Mouse (Mus musculus) gastrocnemius, postnatal 14 days (tissue): Measurements from ENCODE around the gene Acaca. TPM values are rescaled to one million over a fixed set of nuclear protein-coding genes. Genes with fewer than 3 reads are reported as not detected.
A peak's percentile ranks its signal among the peaks of the same experiment; 100 is the strongest.

Source experiments
- DNase-seq: peaks from one replicate; pipeline ENCODE4 v3.0.0; 2021; ENCODE audit warnings: mixed read lengths
- intact Hi-C: fragments of 180-260 bp; cut with DNase I; formaldehyde crosslinking; loops from one replicate; pipeline ENCODE4 v1.15.1; 2025; ENCODE audit warnings: low total_unique reads
- long read RNA-seq, 2 experiments: library from polyadenylated mRNA; stranded (forward); transcript quantifications; one replicate each; pipeline ENCODE4 v2.0.0; 2021
- total RNA-seq, 2 experiments: library from RNA; stranded (reverse); gene quantifications; 2 replicates each; pipeline ENCODE4 v1.2.3; 2021

Acaca gene
- total RNA-seq: 10 to 100 TPM in 1 of 2 experiments, 1 to 10 TPM in 1; 8.9 to 12.2 TPM
- long read RNA-seq, experiment 1, partial matches to known transcripts: 1 of 2 reads
- long read RNA-seq, experiment 1, other reads (novel, unspliced or antisense): 1 of 2 reads
- long read RNA-seq, experiment 2, partial matches to known transcripts: 0 of 4 reads
- long read RNA-seq, experiment 2, other reads (novel, unspliced or antisense): 4 of 4 reads

DNA sequence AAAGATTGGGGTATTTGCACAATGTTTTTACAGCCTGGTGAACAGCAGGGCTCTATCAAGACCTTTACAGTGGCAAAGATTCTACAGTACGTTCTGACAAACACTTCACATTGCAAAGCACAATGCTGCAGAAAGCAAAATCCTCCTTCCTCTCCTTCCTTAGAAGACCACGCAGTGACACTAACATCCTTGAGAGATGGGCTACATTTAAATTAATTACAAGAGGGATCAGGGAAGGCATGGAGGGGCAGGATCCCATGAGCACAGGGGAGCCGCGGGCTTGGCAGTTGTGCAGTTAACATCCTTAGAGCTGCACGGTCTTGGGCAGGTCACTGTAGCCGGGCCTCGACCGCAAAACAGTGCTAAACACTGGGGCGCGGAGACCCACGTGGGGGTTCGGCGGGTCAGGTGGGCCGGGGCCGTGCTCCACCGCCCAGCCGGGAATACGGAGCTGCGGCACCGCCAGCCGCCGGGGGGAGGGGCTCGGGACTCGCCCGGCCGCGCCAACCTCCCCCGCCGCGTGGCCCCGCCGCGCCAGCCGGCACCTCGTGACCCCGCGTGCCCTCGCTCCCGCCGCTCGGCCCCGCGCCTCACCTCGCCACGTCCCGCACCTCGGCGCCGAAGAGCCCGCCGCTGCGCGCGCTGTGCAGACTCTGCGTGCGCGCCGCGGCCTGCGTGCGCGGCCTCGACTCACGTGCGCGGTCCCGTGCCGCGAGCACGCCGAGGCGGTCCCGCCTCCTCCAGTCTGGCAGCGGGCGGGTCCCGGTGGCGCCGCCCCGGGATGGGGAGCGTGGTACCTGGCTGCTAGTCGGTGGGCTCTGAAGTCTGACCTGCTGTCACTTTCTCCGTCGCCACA lies at the start of gene Acaca, which contains the start of gene Tada2a:
Acaca (plus strand) TSS at position 730 of the 856 bp plus-strand sequence.
Tada2a (minus strand) TSS at position 658 of the 856 bp plus-strand sequence.
- intact Hi-C loops: no loop called here

DNA sequence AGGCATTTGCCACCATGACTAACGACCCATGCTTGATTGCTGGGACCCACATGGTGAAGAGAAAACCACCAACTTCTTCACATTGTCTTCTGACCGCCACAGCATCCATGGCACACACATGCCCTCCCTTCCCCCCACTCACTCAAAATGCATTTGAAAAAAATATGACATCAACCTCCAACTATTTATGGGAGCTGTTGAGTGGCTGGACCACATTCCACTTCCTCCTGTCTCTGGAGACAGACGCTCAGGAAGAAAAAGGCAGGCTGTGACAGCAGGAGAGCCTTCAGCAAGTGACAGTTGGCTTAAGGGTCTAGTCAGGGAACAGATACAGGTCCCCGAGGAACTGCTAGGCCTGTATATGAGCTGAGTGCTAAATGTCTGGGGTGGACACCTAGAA lies 49.6 kb upstream of the Acaca start:
- intact Hi-C loops: no loop called here
- no peak for DNase-seq

More for the DNA sequence above, at the start of gene Acaca, which contains the start of gene Tada2a:
- DNase-seq: peak; percentile 74

DNA sequence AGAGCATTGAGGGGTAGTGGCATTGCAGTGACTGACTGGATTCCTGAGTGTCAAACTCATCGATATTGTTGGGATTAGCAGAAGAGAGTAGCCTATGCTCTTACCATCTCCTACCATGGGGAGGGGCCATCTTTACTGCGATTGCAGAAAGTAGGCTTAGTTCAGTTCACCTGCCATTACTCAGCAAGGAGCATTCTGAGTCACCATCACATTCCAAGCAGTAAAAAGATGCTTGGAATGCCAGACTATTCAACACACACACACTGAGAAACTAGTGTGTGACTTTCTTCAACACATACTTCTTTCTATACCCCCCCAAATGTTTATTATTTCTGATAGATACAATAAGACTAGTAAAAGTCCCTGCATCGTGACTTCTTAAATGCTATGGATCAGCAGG lies 49.1 kb upstream of the Acaca start:
- intact Hi-C loops: no loop called here
- no peak for DNase-seq

DNA sequence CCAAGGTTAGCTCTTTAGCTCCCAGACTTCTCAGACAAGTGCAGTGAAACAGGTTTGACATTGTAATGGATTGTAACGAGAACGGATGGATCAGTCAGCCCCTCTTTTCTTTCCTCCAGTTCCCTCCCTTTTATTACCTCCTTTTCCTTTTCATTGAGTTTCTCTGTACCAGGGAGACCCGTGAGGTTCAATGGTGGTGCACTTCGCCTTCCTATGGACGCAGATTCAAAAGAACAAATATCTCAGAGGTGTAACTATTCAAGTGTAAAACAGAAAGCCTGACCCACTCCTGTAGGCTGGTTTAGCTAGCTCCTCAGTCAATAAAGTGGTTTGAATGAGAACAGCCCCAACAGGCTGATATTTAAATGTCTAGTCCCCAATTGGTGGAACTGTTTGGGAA lies 47.6 kb upstream of the Acaca start:
- DNase-seq: no peak
- intact Hi-C loops: no loop called here

DNA sequence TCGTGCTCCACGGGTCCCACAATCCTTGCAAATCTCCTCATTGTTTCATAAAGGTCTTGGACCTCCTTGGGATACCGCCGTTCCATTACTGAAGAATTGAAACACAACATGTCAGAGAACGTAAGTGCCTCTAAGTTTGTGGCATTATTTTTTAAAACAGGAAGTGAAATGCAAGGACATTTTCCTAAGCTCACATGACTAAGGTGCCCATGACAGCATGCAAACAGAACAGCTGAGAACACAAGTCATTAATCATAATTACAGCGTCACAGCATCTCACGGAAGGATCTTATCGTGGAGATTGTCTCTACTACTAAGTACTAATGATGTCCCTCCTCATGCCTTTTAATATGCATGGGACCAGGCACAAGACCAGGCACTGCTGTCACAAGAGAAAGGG lies 38.9 kb upstream of the Acaca start:
- intact Hi-C loops: no loop called here

DNA sequence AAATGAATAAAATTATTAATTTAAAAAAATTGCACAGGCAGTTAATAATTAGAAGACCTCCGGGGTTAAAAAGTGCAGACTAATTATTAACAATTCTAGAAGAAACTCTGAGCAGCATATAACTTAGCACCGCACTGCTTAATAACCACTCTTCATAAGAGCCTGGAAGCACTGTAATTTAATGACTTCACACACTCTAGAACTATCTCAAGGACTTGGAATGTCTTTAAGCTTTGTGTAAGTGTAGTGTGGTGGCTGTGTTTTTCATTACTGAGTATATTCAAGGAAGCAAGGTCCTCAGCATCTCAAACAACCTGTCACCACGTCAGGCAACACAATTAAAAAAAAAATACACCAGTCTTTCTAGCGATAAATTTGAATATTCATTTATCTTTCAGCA lies 34.4 kb upstream of the Acaca start:
- no peak for DNase-seq
- intact Hi-C loops: no loop called here

More for the DNA sequence above, 38.9 kb upstream of the Acaca start:
- DNase-seq: no peak

DNA sequence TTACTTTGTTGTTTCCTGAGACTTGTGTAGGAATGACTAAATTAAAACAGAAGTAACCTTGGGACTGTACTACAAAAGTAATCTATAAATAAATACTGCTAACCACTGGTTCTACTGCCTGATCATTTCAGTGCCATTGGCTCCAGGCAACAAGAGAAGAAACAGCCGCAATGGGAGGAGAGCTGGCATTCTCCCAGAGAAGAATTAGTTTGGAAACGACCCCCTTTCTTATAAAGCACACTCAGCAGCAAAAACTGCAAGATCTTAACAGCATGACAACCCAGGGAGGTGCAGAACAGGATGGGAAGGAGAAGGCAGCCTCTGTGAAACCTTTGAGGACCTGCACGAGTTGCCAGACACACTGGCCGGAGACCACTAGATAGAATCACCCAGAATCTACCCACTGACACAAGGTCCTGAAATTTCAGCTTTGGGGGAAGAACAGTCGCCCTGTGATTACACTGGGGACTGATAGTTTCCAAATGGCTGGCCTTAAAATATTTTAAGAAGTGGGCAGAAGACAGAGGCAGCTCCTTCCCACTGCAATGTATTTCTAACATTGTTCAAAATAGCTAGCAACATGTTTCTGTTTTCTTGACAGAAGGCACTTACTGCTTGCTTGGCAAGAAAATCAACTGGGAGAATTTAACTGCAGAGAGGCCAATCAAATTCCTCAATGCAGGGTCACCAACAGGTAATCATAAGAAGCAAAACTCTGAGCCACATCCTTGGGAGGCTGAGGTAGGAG lies 32.0 kb upstream of the Acaca start:
- DNase-seq: no peak
- intact Hi-C loops: no loop called here

DNA sequence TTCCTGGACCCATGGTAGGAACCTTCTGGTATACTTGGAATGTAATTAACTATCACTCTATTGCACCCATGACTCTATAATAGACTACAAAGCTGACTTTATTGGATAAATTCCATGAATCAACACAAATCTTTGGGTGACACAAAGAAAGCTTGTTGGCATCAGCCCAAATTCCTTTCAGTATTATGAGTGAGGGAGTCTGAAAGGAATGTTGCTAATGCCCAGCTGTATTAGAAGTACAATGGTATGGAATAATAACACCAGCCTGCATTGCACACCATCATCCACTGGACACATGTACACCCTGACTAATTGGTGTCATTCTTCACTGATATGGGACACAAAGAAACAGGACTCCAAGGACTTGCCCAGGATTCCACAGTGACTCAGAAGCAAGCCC lies 28.3 kb upstream of the Acaca start:
- no peak for DNase-seq
- intact Hi-C loops: no loop called here

DNA sequence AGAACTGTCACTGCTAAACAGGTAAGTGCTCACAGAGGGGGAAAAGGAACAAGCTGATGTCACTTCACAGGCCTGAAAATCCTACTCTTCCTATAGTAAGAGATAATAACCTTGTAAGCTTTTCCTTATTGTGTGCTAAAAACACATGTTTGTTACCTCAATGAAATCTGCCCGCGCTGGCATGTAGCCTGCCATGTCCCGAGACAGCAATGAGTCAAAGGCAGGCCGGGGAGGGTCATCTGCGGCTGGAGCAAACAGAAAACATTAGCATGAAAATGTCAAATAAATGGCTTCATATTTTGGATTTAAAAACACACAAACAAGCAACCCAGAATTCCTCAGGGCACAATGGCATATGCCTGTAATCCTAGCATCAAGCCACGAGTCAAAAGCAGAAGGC lies 25.4 kb upstream of the Acaca start:
- intact Hi-C loops: no loop called here
- DNase-seq: no peak

DNA sequence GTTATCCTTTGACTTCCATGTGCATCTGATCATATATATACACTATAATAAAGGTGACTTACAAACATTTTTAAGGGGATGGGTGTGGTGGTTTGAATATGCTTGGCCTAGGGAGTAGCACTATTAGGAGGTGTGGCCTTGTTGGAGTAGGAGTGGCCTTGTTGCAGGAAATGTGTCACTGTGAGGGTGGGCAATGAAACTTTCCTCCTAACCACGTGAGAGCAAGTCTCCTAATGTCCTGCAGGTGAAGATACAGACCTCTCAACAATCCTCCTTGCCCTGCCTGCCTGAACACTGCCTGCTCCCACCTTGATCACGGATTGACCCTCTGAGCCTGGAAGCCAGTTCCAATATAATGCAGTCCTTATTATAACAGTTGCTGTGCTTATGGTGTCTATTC lies 22.3 kb upstream of the Acaca start:
- intact Hi-C loops: no loop called here
- no peak for DNase-seq

DNA sequence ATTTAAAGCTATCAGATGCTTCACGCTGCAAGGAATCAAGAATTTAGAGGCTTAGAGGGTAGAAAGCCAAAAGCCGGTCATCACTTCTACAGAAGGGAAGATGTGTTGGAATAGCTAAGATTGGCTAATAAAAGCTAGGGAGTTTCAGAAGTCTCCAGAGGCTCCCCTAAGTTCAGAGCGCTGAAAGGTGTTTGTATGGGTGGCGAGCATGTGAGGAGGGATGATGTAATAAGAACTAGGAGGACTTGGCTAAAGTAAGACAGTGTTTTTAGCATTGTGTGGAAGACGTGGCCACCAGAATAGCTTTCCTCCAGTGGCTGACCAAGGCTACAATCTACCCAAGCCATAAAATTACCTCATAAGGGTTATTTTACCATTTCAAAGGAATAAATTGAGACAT lies 15.8 kb upstream of the Acaca start:
- DNase-seq: no peak
- intact Hi-C loops: no loop called here

DNA sequence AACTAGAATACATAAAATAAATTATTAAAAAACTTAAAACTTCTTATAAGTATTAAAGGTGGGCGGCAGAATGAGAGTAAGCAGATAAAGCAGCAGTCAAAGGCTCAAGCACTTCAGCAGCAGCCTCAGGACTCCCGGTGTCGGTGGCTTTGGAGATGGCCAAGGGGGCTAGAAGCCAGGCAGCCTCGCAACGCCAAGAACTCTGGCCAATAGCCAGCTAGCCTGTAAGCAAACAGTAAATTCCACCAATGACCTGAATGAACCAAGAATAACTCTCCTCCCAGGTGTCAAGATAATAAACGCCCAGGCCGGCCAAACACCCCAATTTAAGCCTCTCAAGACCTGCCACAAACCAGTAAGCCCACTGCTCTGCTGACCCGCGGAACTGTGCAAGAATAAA lies 13.8 kb upstream of the Acaca start:
- DNase-seq: peak; percentile 27
- intact Hi-C loops: no loop called here

DNA sequence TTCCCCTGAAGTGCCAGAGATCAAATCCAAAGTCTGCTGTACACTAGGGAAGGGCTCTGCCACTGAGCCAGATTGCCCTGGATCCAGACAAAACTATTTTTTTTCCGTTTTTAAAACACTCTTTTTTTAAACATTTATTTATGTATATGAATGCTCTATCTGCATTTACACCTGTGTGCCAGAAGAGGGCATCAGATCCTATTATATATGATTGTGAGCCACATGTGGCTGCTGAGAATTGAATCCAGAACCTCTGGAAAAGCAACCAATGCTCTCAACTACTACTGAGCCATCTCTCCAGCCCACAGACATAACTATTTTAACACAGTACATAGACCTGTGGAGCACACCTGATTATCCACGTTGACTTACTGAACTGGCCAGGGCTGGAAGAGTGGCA lies 13.3 kb upstream of the Acaca start:
- DNase-seq: no peak
- intact Hi-C loops: no loop called here

DNA sequence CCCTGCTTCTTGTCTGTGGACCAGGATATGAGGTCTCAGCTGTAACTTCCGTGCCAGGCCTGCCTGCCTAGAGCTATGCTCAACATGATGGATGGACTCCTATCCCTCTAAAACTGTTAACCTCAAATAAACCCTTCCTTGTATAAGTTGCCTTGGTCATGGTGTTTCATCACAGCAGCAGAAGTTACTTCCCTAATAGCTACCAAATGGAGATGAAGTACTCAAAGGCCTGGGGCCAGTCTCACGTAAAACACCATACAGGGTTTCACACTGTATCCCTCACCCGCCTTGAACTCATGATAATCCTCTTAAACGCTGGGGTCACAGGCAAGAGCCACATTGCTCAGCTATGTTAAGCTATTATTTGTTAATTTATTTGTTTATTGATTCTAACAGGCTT lies 12.0 kb upstream of the Acaca start:
- no peak for DNase-seq

DNA sequence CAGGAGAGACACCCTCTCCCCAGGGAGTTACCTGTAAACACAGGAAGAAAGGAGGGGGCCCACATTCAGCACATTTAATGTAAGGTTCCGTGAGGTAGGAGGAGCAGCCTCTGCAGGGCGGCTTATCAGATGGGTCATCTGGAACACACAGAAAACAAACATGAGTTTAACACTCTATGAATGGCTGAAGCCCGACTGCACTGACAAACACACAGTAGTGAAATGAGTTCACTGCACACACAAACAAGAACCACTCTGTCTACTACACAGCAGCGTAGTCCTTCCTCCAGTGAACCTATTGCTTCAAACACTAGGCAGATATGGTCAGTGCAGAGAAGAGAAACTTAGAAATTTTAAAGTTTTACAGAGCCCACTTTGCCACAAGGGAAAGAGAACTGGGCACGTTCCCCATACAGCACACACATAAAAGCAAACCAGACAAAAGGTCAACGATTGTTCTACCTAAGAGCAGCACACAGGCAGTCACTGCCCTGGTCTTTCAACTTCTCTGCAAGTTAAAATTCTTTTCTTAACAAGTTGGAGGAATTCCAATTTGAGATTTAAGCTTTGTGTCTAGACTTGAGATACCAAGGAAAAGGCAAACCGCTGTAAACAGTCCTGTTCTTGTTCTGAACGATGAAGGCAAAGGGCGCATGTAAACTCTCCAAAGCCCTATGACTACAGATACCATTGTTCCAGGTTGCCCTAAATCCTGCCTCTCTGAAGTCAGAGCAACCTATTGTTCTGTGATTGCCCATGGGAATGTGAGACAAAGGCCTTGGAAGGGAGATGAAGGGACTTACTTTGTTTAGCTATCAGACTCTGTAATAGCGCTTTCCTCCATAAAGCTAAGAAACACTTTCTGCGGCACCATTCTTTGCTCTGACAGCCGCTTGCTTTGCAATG lies 8.2 kb upstream of the Acaca start:
- intact Hi-C loops: no loop called here
- no peak for DNase-seq

More for the DNA sequence above, 12.0 kb upstream of the Acaca start:
- intact Hi-C loops: no loop called here

DNA sequence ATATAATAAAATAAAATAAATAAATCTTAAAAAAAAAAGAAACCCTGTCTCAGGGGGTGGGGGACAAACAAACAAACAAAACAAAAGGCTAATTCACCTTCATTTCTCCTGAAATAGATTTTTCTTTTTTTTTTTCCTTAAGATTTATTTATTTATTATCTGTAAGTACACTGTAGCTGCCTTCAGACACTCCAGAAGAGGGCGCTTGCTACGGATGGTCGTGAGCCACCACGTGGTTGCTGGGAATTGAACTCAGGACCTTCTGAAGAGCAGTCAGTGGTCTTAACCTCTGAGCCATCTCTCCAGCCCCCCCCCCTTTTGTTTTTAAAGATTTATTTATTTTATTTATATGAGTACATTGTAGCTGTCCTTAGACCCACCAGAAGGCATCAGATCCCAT lies 1.5 kb upstream of the Acaca start:
- DNase-seq: no peak
- intact Hi-C loops: no loop called here

DNA sequence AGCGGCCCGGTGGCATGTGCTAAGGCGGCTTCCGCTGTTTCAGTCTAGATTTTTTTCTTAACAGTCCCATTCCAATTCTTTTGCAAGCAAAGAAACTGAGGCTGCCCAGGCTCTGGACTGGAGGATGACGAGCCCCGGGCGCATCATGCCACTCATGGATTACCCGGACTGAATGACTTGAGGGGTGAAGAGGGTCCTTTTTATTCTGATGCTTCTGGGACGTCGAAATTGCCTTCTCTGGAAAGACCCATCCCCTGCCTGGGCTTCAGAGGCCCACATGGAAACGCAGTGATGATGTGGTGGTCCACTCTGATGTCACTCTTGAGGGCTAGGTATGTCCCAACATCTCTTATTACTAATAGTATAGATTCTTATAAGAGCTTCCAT lies 320 bp downstream of the Acaca start:
- no peak for DNase-seq
- intact Hi-C loops: no loop called here

DNA sequence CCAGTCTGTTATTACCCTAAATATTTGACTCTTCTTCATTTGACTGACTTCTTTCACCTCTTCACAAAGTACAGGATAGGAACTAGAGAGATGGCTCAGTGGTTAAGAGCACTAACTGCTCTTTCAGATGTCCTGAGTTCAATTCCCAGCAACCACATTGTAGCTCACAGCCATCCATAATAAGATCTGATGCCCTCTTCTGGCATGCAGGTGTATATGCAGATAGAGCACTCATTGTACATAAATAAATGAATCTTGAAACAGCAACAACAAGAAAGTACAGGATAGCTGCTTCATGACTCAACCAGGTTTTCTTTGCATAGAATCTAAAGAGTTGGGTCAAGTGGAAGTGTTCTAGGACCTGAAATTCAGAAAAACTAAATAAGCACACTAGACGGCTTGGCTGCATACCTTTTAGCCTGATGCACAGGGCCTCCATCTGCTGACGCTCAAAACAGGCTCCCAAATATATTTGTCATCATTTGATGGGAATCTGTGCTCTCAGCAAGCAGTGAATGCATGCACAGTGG lies 4.9 kb downstream of the Acaca start:
- DNase-seq: no peak
- intact Hi-C loops: no loop called here

DNA sequence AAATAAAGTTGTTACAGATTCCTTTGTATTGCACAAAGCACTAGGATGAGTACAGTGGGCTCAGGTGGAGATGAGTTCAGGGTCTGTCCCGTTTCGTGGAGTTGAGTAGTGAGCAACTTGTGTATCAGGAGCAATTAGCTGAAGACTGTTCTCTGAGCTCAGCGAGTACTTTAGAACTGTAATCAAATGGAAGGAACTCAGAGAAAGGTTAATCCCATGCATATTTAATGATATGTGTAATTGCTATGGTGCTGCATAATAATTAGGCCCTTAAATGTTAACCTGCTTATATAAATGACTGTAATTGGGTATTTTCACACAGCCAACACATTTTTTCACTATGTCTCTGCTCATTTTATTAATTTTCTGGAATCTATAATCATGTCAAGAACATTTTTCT lies 7.0 kb downstream of the Acaca start:
- DNase-seq: no peak

More for the DNA sequence above, 7.0 kb downstream of the Acaca start:
- intact Hi-C loops: no loop called here
